8 mouse cellular contexts compared by ENCODE assay signal in the genomic region with DNA sequence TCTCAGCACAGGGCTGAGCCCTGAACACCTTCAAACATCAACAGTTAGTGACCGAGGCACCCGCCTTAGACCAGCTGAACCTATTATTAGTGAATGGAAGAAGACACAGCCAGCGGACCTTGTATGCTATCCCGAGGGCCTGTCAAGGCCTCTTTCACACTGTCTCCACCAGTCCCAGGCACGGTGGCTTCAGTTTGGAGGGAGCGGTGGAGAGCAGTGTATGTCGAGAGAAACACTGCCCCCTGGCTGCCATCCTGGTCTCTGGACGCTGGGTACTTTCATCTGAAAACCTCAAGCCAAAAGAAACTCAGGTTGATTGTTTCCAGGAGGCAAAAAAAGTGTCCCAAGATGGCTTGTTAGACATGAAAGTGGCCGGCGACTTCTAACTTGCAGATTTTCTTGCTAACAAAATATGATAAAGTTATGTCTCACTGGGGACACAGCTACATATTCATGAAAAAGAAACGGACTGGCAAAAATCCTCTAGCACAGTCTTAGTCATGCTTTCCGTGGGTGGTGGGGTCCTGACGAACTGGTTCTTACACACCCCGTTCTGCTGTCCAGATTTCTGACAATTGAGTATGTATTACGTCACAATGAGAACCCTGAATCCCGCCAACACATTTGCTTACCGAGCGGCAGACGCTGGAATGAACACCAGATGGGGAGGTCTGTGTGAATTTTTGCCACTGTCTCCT. TPM values are rescaled to one million over a fixed set of nuclear protein-coding genes. Genes with fewer than 3 reads are reported as not detected.
DNase-seq lines count a peak whose midpoint lies in the region; ATAC-seq and TF ChIP-seq lines count a peak whose summit lies in the region.

No protein-coding gene starts in this region.

- no peaks in the 10 kb centered on the region for H3K27me3 ChIP-seq in lung, postnatal 0 days (replicated peaks; ENCODE audit: insufficient read depth, low read length)
- no peaks in the 10 kb centered on the region for H3K27me3 ChIP-seq in spleen, adult 2 months (ENCODE audit: control insufficient read depth, insufficient read depth, low read length)
- H3K27me3 ChIP-seq in hindbrain, embryonic 16.5 days (replicated peaks; ENCODE audit: control insufficient read depth, insufficient read depth, low read length): no peaks in the 10 kb centered on the region

- no peak for TF ChIP-seq POLR2A in spleen, adult 2 months (IDR thresholded peaks at IDR 0.05; ENCODE audit: low read depth, low read length)

- TF ChIP-seq CTCF in lung, postnatal 0 days (IDR thresholded peaks at IDR 0.05): peak; percentile 80
- TF ChIP-seq CTCF in spleen, adult 2 months (IDR thresholded peaks at IDR 0.05; ENCODE audit: extremely low read depth, insufficient read depth, insufficient read length, insufficient replicate concordance): peak; percentile 49; the same call in 1 of the 2 replicates

- peak; percentile 53 for ATAC-seq in lung, postnatal 0 days
- ATAC-seq in hindbrain, embryonic 16.5 days: no peak

- H3K4me3 ChIP-seq in lung, postnatal 0 days (ENCODE audit: low read depth, low read length): no peak overlapping the region
- H3K4me3 ChIP-seq in spleen, adult 2 months (ENCODE audit: extremely low read depth, insufficient read depth, insufficient read length): no peak overlapping the region
- no peak overlapping the region for H3K4me3 ChIP-seq in hindbrain, embryonic 16.5 days (ENCODE audit: low read length)

- WGBS in lung, postnatal 0 days: 53% methylated on average over 19 of the region's 19 CpGs
- WGBS in spleen, adult 2 months: 66% methylated on average over 19 of the region's 19 CpGs
- 62% methylated on average over 19 of the region's 19 CpGs for WGBS in hindbrain, embryonic 16.5 days

- no peak overlapping the region for H3K4me2 ChIP-seq in lung, postnatal 0 days (replicated peaks; ENCODE audit: low read depth, low read length)
- no peak overlapping the region for H3K4me2 ChIP-seq in hindbrain, embryonic 16.5 days (ENCODE audit: low read length)

- no peaks in the 10 kb centered on the region for H3K36me3 ChIP-seq in lung, postnatal 0 days (ENCODE audit: insufficient read depth, low read length)
- no peaks in the 10 kb centered on the region for H3K36me3 ChIP-seq in spleen, adult 2 months (ENCODE audit: control insufficient read depth, insufficient read depth, low read length)
- no peaks in the 10 kb centered on the region for H3K36me3 ChIP-seq in hindbrain, embryonic 16.5 days (ENCODE audit: control insufficient read depth, insufficient read depth, low read length)

- peak; percentile 57 for DNase-seq in A20 (ENCODE audit: low read depth, low spot score)
- peak; percentile 34 for DNase-seq in MEL-GATA-1-ER (ENCODE audit: extremely low read depth, low read depth)
- DNase-seq in cerebellum, adult 9-11 months: peak; percentile 33
- DNase-seq in gastrocnemius, postnatal 4 days (ENCODE audit: low spot score in 2 of 2): peak; percentile 56 to 80
- DNase-seq in kidney, postnatal 4 days: peak; percentile 88 to 89
- DNase-seq in lung, postnatal 0 days (ENCODE audit: low spot score): peak; percentile 56
- DNase-seq in spleen, adult 2 months (ENCODE audit: low read depth in 1 of 2, low spot score in 2 of 2): peak in 1 of 2 experiments; percentile 59

- H3K4me1 ChIP-seq in lung, postnatal 0 days (ENCODE audit: insufficient read depth, low read depth, low read length): no peaks in the 10 kb centered on the region; the same call in 1 of the 2 replicates
- H3K4me1 ChIP-seq in spleen, adult 2 months (ENCODE audit: control insufficient read depth, insufficient read depth, insufficient read length): no peaks in the 10 kb centered on the region
- no peaks in the 10 kb centered on the region for H3K4me1 ChIP-seq in hindbrain, embryonic 16.5 days (ENCODE audit: control insufficient read depth, insufficient read depth, low read depth, low read length)

- no peaks in the 10 kb centered on the region for H3K9me3 ChIP-seq in lung, postnatal 0 days (ENCODE audit: low read length)
- no peaks in the 10 kb centered on the region for H3K9me3 ChIP-seq in hindbrain, embryonic 16.5 days (ENCODE audit: control insufficient read depth, low read length)

- no peak for TF ChIP-seq EP300 in lung, postnatal 0 days (IDR thresholded peaks at IDR 0.05)

- no peak overlapping the region for H3K9ac ChIP-seq in lung, postnatal 0 days (replicated peaks; ENCODE audit: low read depth)
- no peak overlapping the region for H3K9ac ChIP-seq in hindbrain, embryonic 16.5 days (ENCODE audit: low read depth, low read length)

- no peak overlapping the region for H3K27ac ChIP-seq in lung, postnatal 0 days (ENCODE audit: low read length)
- H3K27ac ChIP-seq in spleen, adult 2 months (ENCODE audit: insufficient read depth, low read length): no peak overlapping the region
- no peak overlapping the region for H3K27ac ChIP-seq in hindbrain, embryonic 16.5 days (ENCODE audit: low read depth, low read length)

RNA-seq across cellular contexts. Expression of a gene that starts 57.2 kb away (rescaled TPM):
- 100 to 1,000 TPM; 295 to 321 TPM for total RNA-seq in gastrocnemius, postnatal 4 days (2021)
- polyA plus RNA-seq in lung, postnatal 0 days (2015; fragmentation: Nextera tagmentation; extraction: Ambion mirVana): 756 and 780 TPM in 2 replicates
- polyA plus RNA-seq in spleen, adult 2 months (2012; rRNA removed): 2,807 and 6,735 TPM in 2 replicates
- 78.7 and 80.6 TPM in 2 replicates for polyA plus RNA-seq in hindbrain, embryonic 16.5 days (2015; fragmentation: Nextera tagmentation; extraction: Ambion mirVana)
